Mouse (Mus musculus): ENCODE measurements around the gene Cwc27.

DNA sequence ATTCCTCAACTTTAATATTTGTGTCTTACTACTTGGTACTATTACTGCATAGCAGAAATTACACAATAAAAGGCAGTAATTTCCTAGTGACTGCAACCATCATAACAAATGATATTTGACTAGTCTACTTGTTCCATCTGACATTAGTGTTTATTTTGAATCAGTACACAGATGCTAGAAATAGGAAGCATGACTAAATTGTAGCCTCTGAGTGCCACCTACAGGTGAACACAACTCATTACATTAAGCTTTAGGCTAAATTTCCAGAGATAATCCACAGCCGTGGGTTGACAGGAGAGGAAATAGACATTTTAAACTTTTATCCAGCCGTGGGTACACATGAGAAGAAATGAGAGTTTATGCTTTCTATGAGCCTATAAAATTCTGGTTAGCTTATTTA, 27.3 kb downstream of the Cwc27 start:
- TF ChIP-seq CTCF (IDR thresholded peaks at IDR 0.05; ENCODE audit: borderline replicate concordance, control insufficient read depth, extremely low read depth, insufficient read depth, low read length, poor library complexity) (no peak), POLR2A (IDR thresholded peaks at IDR 0.05; ENCODE audit: control insufficient read depth, extremely low read depth, insufficient read depth, low read length, poor library complexity) (no peak)
